Mouse (Mus musculus): ENCODE results near the gene Mst1r.
A peak's percentile ranks its signal among the peaks of the same experiment; 100 is the strongest.

The Mst1r gene

GRCm38 (mm10) chr9:107955613-107956289 lies 49.1 kb downstream of the Mst1r start:
- no peak for DNase-seq

- DNase-seq: no peak
Measured at GRCm38 (mm10) chr9:107957141-107957540, 50.5 kb downstream of the Mst1r start.

- no peak for DNase-seq
Measured at GRCm38 (mm10) chr9:107959896-107960295, 53.2 kb downstream of the Mst1r start.

GRCm38 (mm10) chr9:107960928-107961327 lies 54.3 kb downstream of the Mst1r start:
- no peak for DNase-seq

- DNase-seq: no peak
Measured at GRCm38 (mm10) chr9:107961351-107961762, 54.7 kb downstream of the Mst1r start.

- DNase-seq: no peak
Measured at GRCm38 (mm10) chr9:107961881-107962280, 55.2 kb downstream of the Mst1r start.

GRCm38 (mm10) chr9:107962916-107963315 lies 56.2 kb downstream of the Mst1r start:
- no peak for DNase-seq

GRCm38 (mm10) chr9:107963700-107964099 lies 57.0 kb downstream of the Mst1r start:
- peak; percentile 78 for DNase-seq

- no peak for DNase-seq
Measured at GRCm38 (mm10) chr9:107964681-107965080, 58.0 kb downstream of the Mst1r start.

- DNase-seq: no peak
Measured at GRCm38 (mm10) chr9:107966676-107967075, 60.0 kb downstream of the Mst1r start.

GRCm38 (mm10) chr9:107967437-107967836 lies 60.8 kb downstream of the Mst1r start:
- no peak for DNase-seq

- DNase-seq: no peak
Measured at GRCm38 (mm10) chr9:107968531-107968930, 61.9 kb downstream of the Mst1r start.
